Mouse (Mus musculus) midbrain, embryonic 16.5 days (tissue): ENCODE measurements around the gene Cycs. TPM values are rescaled to one million over a fixed set of nuclear protein-coding genes. Genes with fewer than 3 reads are reported as not detected.

ENCODE experiments used
- ATAC-seq: fragments of 200-750 bp; cut with Nextera tagmentation; 2 replicates; pipeline ENCODE4 v1.8.0; 2017; ENCODE audit warnings: moderate TSS enrichment
- H3K27ac ChIP-seq: fragments of 300-500 bp; sonication (generic); 2 replicates; pipeline ENCODE4 v1.5.1; 2014; ENCODE audit warnings: mild to moderate bottlenecking, low read length, mixed read lengths
- H3K27me3 ChIP-seq: fragments of 300-500 bp; sonication (generic); 2 replicates; pipeline ENCODE4 v1.6.1; 2014; ENCODE audit warnings: low read depth, low read length, mixed read lengths; ENCODE audit not compliant: control insufficient read depth, insufficient read depth
- H3K36me3 ChIP-seq: fragments of 300-500 bp; sonication (generic); 2 replicates; pipeline ENCODE4 v1.6.1; 2014; ENCODE audit warnings: mild to moderate bottlenecking, low read length, moderate library complexity, mixed read lengths; ENCODE audit not compliant: control insufficient read depth, insufficient read depth
- H3K4me1 ChIP-seq: fragments of 300-500 bp; sonication (generic); 2 replicates; pipeline ENCODE4 v1.6.1; 2014; ENCODE audit warnings: mild to moderate bottlenecking, low read length, mixed read lengths; ENCODE audit not compliant: control insufficient read depth, insufficient read depth
- H3K4me2 ChIP-seq: fragments of 300-500 bp; sonication (generic); 2 replicates; pipeline ENCODE4 v1.6.1; 2014; ENCODE audit warnings: mild to moderate bottlenecking, low read length, mixed read lengths
- H3K4me3 ChIP-seq: fragments of 300-500 bp; sonication (generic); 2 replicates; pipeline ENCODE4 v1.5.1; 2014; ENCODE audit warnings: low read depth, mild to moderate bottlenecking, low read length, moderate library complexity, mixed read lengths
- H3K9ac ChIP-seq: fragments of 300-500 bp; sonication (generic); 2 replicates; pipeline ENCODE4 v1.6.1; 2014; ENCODE audit warnings: low read depth, low read length, mixed read lengths
- H3K9me3 ChIP-seq: fragments of 300-500 bp; sonication (generic); replicated peaks from 2 replicates; pipeline ENCODE4 v1.6.1; 2014; ENCODE audit warnings: mild to moderate bottlenecking, low read length, mixed read lengths; ENCODE audit not compliant: control insufficient read depth, poor library complexity, severe bottlenecking
- WGBS: fragments of 180-500 bp; shearing (Covaris S2); extraction: QIAGEN DNeasy Blood & Tissue Kit; methylation state at CpG from one replicate; pipeline ENCODE4 v1.1.7; 2014; 5-methylcytosine and 5-hydroxymethylcytosine counted together
- microRNA-seq: library from miRNA; unstranded; fragments of <30 nt; microRNA quantifications from one replicate; pipeline ENCODE4, GENCODE M21; 2017
- polyA plus RNA-seq: library from polyadenylated mRNA; unstranded; fragments of >200 nt; fragmentation: Nextera tagmentation; extraction: Ambion mirVana; gene quantifications from 2 replicates; pipeline ENCODE4 v1.2.1, GENCODE M21; 2015

Gene Cycs
- polyA plus RNA-seq, 1 experiment from 2014 or later, result 73.5 TPM

- Histone ChIP-seq H3K4me3 (no peak overlapping the region), H3K27me3 (no peaks in the 10 kb centered on the region), H3K9ac (no peak overlapping the region), H3K4me1 (no peaks in the 10 kb centered on the region), H3K36me3 (no peaks in the 10 kb centered on the region), H3K27ac (no peak overlapping the region), H3K9me3 (no peaks in the 10 kb centered on the region), H3K4me2 (no peak overlapping the region)
- WGBS, result 89% methylated on average over 5 of the region's 5 CpGs
- no peak for ATAC-seq
Observed at GRCm38 (mm10) chr6:50520139-50520538, 46.2 kb downstream of the Cycs start.

- no peak overlapping the region for H3K9ac ChIP-seq
- WGBS, result 90% methylated on average over 5 of the region's 5 CpGs
- H3K9me3 ChIP-seq, result no peaks in the 10 kb centered on the region
Observed at GRCm38 (mm10) chr6:50518371-50518770, 48.0 kb downstream of the Cycs start.

More at GRCm38 (mm10) chr6:50518371-50518770, 48.0 kb downstream of the Cycs start:
- Histone ChIP-seq H3K4me1 (no peaks in the 10 kb centered on the region), H3K4me2 (no peak overlapping the region), H3K27me3 (no peaks in the 10 kb centered on the region), H3K4me3 (no peak overlapping the region), H3K36me3 (no peaks in the 10 kb centered on the region), H3K27ac (no peak overlapping the region)
- no peak for ATAC-seq

Small RNA genes within 50 kb of the gene (microRNA-seq; reads per million reads assigned to microRNA genes)
- not detected for gene Mir6371

Other genes with a start within 250 kb of the Cycs start
- gene Osbpl3, start 110.3 kb downstream of the Cycs start, polyA plus RNA-seq, result 6.0 and 7.2 TPM in 2 replicates
- 4.0 and 4.3 TPM in 2 replicates for gene 4921507P07Rik, start 30.1 kb upstream of the Cycs start, polyA plus RNA-seq
- gene Npvf, start 87.9 kb upstream of the Cycs start, polyA plus RNA-seq, result 1.3 and 1.5 TPM in 2 replicates